Mouse (Mus musculus) erythroblast, embryonic 14.5 days (primary cell): ENCODE results near the gene Poc1a. TPM values are rescaled to one million over a fixed set of nuclear protein-coding genes. Genes with fewer than 3 reads are reported as not detected.

ENCODE experiments used
- H3K27me3 ChIP-seq: 2 replicates; pipeline ENCODE4 v1.6.1; 2012; ENCODE audit warnings: inconsistent platforms; ENCODE audit not compliant: control insufficient read depth
- H3K36me3 ChIP-seq: 2 replicates; pipeline ENCODE4 v1.6.1; 2012; ENCODE audit warnings: mild to moderate bottlenecking, inconsistent platforms; ENCODE audit not compliant: control insufficient read depth
- H3K4me1 ChIP-seq: 2 replicates; pipeline ENCODE4 v1.6.1; 2012; ENCODE audit warnings: inconsistent platforms; ENCODE audit not compliant: control insufficient read depth
- H3K4me3 ChIP-seq: replicated peaks from 2 replicates; pipeline ENCODE3; 2012; ENCODE audit warnings: moderate library complexity, mild to moderate bottlenecking, inconsistent platforms
- H3K9me3 ChIP-seq: 2 replicates; pipeline ENCODE4 v1.6.1; 2012; ENCODE audit warnings: low read length, inconsistent platforms, mixed read lengths; ENCODE audit not compliant: control insufficient read depth
- GATA1 ChIP-seq: IDR thresholded peaks from 2 replicates; pipeline ENCODE4 v1.6.1; 2012; ENCODE audit warnings: low read length, inconsistent platforms, mixed read lengths
- TAL1 ChIP-seq: IDR thresholded peaks from 3 replicates; pipeline ENCODE4 v1.6.1; 2012; ENCODE audit warnings: low read length, inconsistent platforms, mixed read lengths
- polyA plus RNA-seq: library from polyadenylated mRNA; stranded (reverse); fragments of >175 nt; gene quantifications from 2 replicates; pipeline ENCODE4 v1.2.3, GENCODE M21; 2012

Gene Poc1a
- polyA plus RNA-seq, 1 experiment, result 1.8 TPM

DNA sequence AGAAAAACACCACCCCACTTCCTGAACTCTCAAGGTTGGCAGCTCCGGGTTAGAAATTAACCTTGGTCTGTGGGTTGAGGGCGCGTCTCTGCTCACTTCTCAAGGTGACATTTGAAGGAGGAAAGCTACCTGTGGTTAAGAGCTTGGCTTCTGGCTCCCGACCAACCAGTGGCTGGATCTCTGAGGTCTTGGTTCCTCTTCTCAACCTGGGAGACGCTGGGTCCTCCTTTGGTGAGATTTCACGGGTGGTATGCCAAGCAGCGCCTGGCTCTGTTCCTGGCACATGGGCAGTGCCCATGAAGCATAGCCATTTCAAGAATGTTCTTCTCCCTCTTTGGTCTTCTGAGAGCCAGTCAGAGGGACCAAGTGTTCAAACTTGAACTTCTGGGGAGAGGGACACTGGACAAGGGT, 32.1 kb downstream of the Poc1a start:
- Histone ChIP-seq H3K4me3 (no peak overlapping the region), H3K36me3 (peaks cover 51% of the 10 kb centered on the region), H3K27me3 (no peaks in the 10 kb centered on the region), H3K9me3 (no peaks in the 10 kb centered on the region), H3K4me1 (no peaks in the 10 kb centered on the region)
- TF ChIP-seq GATA1, result no peak
- no peak for TF ChIP-seq TAL1

DNA sequence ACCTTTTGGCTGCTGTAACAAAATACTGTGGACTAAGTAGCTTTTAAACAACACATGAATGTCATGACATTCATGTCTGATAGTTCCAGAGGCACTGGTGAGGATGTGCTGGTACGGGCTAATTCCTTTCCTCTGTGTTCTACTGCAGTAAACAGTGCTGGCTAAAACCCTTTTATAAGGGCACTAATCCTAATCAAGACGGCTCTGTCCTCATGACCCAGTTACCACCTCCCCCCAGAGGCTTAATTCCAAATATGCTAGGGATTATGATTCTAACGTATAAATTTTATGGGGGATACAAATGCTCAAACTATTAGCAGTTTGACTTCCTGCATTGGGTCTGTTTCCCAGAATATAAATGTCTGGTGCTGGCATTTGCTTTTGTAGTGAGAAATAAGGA, 33.3 kb downstream of the Poc1a start:
- Histone ChIP-seq H3K4me3 (no peak overlapping the region), H3K36me3 (peaks cover 40% of the 10 kb centered on the region), H3K4me1 (no peaks in the 10 kb centered on the region), H3K27me3 (no peaks in the 10 kb centered on the region), H3K9me3 (no peaks in the 10 kb centered on the region)
- TF ChIP-seq TAL1 (no peak), GATA1 (no peak)

DNA sequence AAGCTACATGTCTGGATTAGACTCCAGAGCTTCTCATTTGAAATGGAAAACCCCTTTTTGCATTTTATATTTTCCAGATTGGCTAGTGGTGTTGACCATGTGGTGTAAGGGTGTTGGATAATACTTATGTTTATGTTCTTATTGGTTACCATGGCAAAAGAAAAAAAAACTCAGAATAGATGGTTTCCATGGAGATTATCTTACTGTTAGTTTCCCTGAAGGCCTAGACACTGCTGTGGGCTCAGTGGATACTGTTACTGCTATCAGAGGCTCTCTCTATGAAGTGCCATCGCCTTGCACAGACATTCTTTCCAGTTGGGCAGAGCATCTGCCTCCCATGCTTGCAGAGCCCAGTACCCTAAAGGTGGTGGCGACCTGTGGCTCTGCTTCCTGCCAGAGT, 37.2 kb downstream of the Poc1a start:
- Histone ChIP-seq H3K27me3 (no peaks in the 10 kb centered on the region), H3K9me3 (no peaks in the 10 kb centered on the region), H3K36me3 (peaks cover 17% of the 10 kb centered on the region), H3K4me3 (no peak overlapping the region), H3K4me1 (peaks cover 3% of the 10 kb centered on the region)
- TF ChIP-seq TAL1, result no peak
- no peak for TF ChIP-seq GATA1

DNA sequence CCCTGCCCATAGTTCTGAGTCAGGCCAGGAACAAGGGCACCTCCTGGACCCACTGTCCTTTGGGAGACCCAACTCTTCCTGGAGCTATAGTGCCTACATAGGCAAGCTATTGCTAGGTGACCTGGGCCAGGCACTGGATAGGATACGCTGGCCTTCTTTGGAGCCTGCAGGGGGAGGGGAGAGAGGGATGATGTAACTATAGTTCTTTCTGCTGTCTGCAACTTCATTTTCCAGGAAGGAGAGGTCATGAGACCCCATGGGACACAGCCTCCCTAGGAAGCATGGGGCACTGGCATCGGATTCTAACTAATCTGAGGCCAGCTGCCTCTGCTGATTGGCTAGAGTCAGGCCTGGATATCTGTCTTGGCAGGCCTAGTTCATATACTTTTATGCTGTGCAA, 38.2 kb downstream of the Poc1a start:
- peaks cover 11% of the 10 kb centered on the region for H3K36me3 ChIP-seq
- no peaks in the 10 kb centered on the region for H3K9me3 ChIP-seq
- no peak overlapping the region for H3K4me3 ChIP-seq
- TF ChIP-seq GATA1 (no peak), TAL1 (no peak)
- H3K4me1 ChIP-seq, result peaks cover 3% of the 10 kb centered on the region
- H3K27me3 ChIP-seq, result no peaks in the 10 kb centered on the region

DNA sequence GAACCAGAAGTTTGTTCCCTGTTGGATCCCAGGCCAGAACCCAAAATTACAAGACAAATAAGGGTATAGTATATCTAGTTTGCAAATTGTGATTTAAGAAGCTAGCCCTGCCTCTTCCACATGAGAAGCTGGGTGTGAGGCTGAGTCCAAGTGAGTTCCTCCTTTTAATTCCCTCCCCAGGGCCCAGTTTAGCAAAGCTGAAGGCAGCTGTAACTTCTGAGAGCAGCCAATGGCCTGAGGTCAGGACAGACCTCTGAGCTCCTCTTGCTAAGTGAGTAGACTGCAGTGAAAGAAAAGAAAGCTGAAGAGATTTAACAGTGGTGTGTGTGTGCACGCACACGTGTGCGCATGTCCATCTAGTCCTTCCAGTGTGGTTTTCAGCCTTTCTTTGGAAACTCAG, 41.6 kb downstream of the Poc1a start:
- Histone ChIP-seq H3K4me3 (no peak overlapping the region), H3K36me3 (peaks cover 9% of the 10 kb centered on the region)
- TF ChIP-seq TAL1, result no peak
- TF ChIP-seq GATA1, result no peak

DNA sequence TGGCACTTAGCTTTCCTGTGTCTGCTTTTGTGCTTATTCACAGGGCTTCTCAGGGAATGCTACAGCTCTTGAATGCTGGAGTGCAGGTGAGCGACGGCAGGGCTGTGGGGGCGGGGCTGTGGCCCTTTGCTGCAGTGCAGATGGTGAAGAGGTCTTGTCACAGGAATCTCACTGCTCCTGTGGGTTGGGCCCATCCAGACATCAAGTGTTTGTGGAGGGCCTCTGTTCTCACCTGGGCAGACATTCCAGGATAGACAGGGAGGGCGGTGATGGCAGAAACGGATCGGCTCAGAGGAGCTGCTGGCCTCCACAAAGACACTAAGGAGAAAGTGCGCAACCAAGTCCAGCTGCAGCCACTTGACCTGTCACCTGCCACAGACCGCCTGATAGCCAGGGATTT, 45.4 kb downstream of the Poc1a start:
- TF ChIP-seq TAL1 (no peak), GATA1 (no peak)
- Histone ChIP-seq H3K9me3 (no peaks in the 10 kb centered on the region), H3K36me3 (peaks cover 12% of the 10 kb centered on the region), H3K27me3 (no peaks in the 10 kb centered on the region), H3K4me1 (peaks cover 3% of the 10 kb centered on the region), H3K4me3 (no peak overlapping the region)

More for the DNA sequence above, 41.6 kb downstream of the Poc1a start:
- peaks cover 3% of the 10 kb centered on the region for H3K4me1 ChIP-seq
- H3K27me3 ChIP-seq, result no peaks in the 10 kb centered on the region
- no peaks in the 10 kb centered on the region for H3K9me3 ChIP-seq

DNA sequence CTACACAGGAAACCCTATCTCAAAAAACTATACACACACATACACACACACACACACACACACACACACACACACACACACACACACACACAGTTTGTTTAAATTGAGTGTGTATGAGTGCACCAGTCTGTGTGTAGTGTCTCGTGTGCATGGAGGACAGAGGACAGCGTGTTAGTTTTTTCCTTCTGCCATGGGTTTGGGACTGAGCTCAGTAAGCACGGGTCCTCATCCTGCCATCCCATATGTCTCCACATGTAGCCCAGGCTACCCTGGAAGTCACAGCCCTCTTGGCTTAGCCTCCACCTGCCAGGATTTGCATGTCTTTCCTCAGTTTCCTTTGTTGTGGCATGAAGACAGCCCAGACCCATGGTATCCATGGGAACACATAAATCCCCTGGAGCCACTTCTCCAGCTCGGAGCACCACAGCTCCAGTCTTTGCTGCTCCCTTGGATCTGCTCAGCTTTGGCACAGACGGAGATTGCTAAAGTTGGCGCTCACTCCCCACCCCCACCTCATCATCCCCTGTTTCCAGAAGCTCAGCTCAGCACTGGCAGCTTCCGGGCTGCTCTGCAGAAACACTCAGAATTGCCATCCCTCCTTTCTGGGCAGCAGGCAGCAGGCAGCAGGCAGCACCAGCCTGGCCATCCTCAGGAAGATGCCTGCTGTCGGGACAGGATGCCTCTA, 46.4 kb downstream of the Poc1a start:
- H3K27me3 ChIP-seq, result no peaks in the 10 kb centered on the region
- H3K4me3 ChIP-seq, result no peak overlapping the region
- no peaks in the 10 kb centered on the region for H3K4me1 ChIP-seq
- no peaks in the 10 kb centered on the region for H3K9me3 ChIP-seq
- peaks cover 16% of the 10 kb centered on the region for H3K36me3 ChIP-seq
- TF ChIP-seq TAL1, result no peak
- TF ChIP-seq GATA1, result no peak

DNA sequence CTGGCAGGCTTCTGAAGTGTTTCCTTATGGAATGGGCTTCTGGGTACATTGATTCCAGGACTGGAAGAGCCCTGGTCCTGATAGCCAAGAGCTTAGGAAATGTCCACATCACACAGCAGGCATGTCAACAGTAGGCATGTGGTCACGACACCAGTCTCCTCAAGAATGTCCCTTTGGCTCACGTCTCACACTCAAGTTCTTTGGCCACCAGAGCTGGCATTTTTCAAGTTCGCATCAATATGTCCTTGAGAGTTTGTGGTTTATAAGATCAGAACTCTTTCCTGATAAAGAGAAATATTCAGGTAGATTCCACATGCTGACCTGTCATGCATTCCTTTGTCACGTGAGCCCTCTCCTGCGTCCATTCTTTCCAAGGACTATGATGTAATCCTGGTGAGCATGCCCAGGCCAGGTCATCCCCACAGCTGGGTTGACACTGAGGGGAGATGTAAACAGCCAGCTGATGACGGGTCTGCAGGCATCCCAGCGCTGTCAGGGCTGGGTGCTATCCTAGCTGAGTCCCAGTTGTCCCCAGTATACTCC, 47.3 kb downstream of the Poc1a start:
- Histone ChIP-seq H3K9me3 (no peaks in the 10 kb centered on the region), H3K27me3 (no peaks in the 10 kb centered on the region), H3K4me3 (no peak overlapping the region), H3K36me3 (peaks cover 22% of the 10 kb centered on the region), H3K4me1 (no peaks in the 10 kb centered on the region)
- no peak for TF ChIP-seq GATA1
- no peak for TF ChIP-seq TAL1

DNA sequence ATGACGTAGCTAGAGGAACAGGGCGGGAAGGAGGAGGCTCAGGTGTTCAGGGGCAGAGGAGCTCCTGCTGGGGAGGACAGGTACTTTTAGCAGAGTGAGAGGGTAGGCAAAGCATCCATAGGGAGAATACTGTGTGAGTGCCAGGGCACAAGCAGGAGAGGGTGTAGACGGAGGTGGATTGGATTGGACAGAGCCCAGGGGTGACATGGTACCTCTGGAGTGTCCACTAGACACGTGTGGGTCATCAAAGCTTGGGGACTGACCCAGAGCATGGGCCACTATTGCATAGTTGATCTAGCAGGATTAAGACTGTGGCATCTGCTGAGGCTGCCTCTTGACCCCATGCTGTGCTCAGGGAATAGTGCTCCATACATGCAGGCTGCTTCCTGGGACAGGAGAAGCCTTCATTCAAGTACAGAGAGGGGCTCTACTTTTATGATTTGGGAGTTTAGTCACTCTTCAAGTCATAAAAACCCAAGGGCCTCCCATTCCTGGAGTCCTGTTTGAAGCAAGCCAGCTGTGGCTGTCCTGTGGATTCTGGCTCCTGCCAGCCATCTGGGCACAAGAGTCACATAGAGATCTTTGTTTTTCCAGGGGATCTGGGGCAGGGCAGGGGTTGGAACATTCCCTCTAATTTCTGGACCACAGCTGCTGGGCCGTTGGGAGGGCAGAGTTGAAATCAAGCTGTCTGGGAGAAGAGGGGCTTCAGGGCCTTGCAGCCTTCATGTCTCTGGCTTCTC, 48.1 kb downstream of the Poc1a start:
- Histone ChIP-seq H3K4me3 (no peak overlapping the region), H3K36me3 (peaks cover 26% of the 10 kb centered on the region), H3K9me3 (no peaks in the 10 kb centered on the region), H3K27me3 (no peaks in the 10 kb centered on the region), H3K4me1 (no peaks in the 10 kb centered on the region)
- no peak for TF ChIP-seq GATA1
- no peak for TF ChIP-seq TAL1
